Mouse (Mus musculus): ENCODE measurements around the gene Olfr432.

GRCm38 (mm10) chr1:174096591-174096990 lies 47.6 kb downstream of the Olfr432 start, which contains the start of gene Olfr427:
- TF ChIP-seq GATA1 (IDR thresholded peaks at IDR 0.05; ENCODE audit: low read length) (no peak), TAL1 (IDR thresholded peaks at IDR 0.05; ENCODE audit: low read length) (no peak)
